14 mouse cellular contexts compared by ENCODE assay signal in the genomic region with DNA sequence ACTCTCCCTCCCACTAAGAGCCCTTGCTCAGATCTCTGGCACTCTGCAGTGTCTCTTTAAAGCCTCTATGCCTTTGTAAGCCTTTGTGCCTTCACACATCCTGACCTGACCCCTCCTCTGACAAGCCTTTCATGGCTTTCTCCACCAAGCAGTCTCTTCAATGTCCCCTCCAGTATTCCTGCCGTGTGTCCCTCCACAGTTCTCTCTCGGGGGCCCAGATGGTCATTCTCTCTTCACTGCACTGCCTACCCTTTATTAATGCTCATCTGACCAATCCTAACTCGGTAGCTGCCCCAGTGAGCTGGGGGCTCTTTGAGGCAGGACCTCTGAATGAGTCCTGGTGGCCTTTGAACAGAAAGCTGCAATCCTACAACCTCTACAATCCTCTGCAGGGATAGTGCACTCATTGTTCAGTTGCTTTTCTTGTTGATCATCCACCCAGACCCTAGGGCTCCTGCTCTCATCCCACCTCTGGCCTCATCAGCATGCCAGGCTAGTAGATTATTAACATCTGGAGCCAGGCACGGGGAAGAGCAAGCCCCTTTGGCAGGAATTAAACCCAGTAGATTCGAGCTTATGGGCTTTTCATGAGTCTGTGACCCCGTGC.
A peak's percentile ranks its signal among the peaks of the same experiment; 100 is the strongest.
DNase-seq lines count a peak whose midpoint lies in the region; ATAC-seq lines count a peak whose summit lies in the region.
"Had no signal": no experiment of that assay in that cellular context is flagged by ENCODE, and none has a peak within 500 bp of the region (broad histone marks: within the 10 kb centered on the region; RNA-seq: fewer than 3 reads in every experiment).

No protein-coding gene starts in this region.

- no peak overlapping the region for H3K9ac ChIP-seq in neural tube, embryonic 11.5 days (ENCODE audit: low read length)
- H3K9ac ChIP-seq in neural tube, embryonic 15.5 days (replicated peaks) = no peak overlapping the region
- no peak overlapping the region for H3K9ac ChIP-seq in kidney, embryonic 15.5 days
- H3K9ac ChIP-seq: embryonic facial prominence, embryonic 15.5 days had no signal

- DNase-seq in heart, embryonic 10.5 days (ENCODE audit: low spot score) = no peak
- DNase-seq in heart, adult 18-20 months = no peak
- DNase-seq in neural tube, embryonic 11.5 days (ENCODE audit: low spot score) = no peak
- DNase-seq in naive thymus-derived CD4-positive, alpha-beta T cell, adult 2 months (ENCODE audit: low read depth) = peak; percentile 23
- no peak for DNase-seq in urinary bladder, postnatal 4 days (ENCODE audit: low spot score in 2 of 2)
- DNase-seq: B cell, adult 2 months; gastrocnemius, postnatal 10 days; lung, postnatal 14 days had no signal

- H3K4me3 ChIP-seq in heart, embryonic 10.5 days = no peak overlapping the region
- H3K4me3 ChIP-seq in neural tube, embryonic 11.5 days (ENCODE audit: low read depth, low read length) = no peak overlapping the region
- no peak overlapping the region for H3K4me3 ChIP-seq in neural tube, embryonic 15.5 days (replicated peaks)
- H3K4me3 ChIP-seq in kidney, embryonic 15.5 days (replicated peaks) = no peak overlapping the region
- H3K4me3 ChIP-seq: embryonic facial prominence, embryonic 15.5 days; myocyte had no signal

- peaks cover 87% of the 10 kb centered on the region for H3K4me1 ChIP-seq in heart, embryonic 10.5 days
- peaks cover 37% of the 10 kb centered on the region for H3K4me1 ChIP-seq in neural tube, embryonic 11.5 days (ENCODE audit: control insufficient read depth, insufficient read depth, low read length)
- H3K4me1 ChIP-seq in neural tube, embryonic 15.5 days = peaks cover 53% of the 10 kb centered on the region
- peaks cover 90% of the 10 kb centered on the region for H3K4me1 ChIP-seq in kidney, embryonic 15.5 days

- no peak overlapping the region for H3K4me2 ChIP-seq in neural tube, embryonic 11.5 days (ENCODE audit: low read depth)
- no peak overlapping the region for H3K4me2 ChIP-seq in neural tube, embryonic 15.5 days
- H3K4me2 ChIP-seq in kidney, embryonic 15.5 days = peak overlapping the region; percentile 22; the same call in 1 of the 2 replicates
- H3K4me2 ChIP-seq: embryonic facial prominence, embryonic 15.5 days had no signal

- no peaks in the 10 kb centered on the region for H3K36me3 ChIP-seq in heart, embryonic 10.5 days
- no peaks in the 10 kb centered on the region; the same call in 1 of the 2 replicates for H3K36me3 ChIP-seq in neural tube, embryonic 11.5 days (ENCODE audit: control insufficient read depth, insufficient read depth, low read length)
- no peaks in the 10 kb centered on the region for H3K36me3 ChIP-seq in neural tube, embryonic 15.5 days
- no peaks in the 10 kb centered on the region for H3K36me3 ChIP-seq in kidney, embryonic 15.5 days
- H3K36me3 ChIP-seq: embryonic facial prominence, embryonic 15.5 days had no signal

- no peak for ATAC-seq in neural tube, embryonic 11.5 days (ENCODE audit: insufficient read depth, low FRiP score, low TSS enrichment)
- no peak for ATAC-seq in neural tube, embryonic 15.5 days (ENCODE audit: low FRiP score)
- peak; percentile 41 for ATAC-seq in kidney, embryonic 15.5 days (replicated peaks; ENCODE audit: low FRiP score)
- ATAC-seq in megakaryocyte, adult 5-6 weeks (ENCODE audit: poor library complexity, severe bottlenecking) = no peak

- WGBS in heart, embryonic 10.5 days = 48% methylated on average over 6 of the region's 6 CpGs
- WGBS in neural tube, embryonic 11.5 days = 9% methylated on average over 6 of the region's 6 CpGs
- WGBS in neural tube, embryonic 15.5 days = 13% methylated on average over 6 of the region's 6 CpGs
- WGBS in kidney, embryonic 15.5 days = 25% methylated on average over 6 of the region's 6 CpGs

- peak overlapping the region; percentile 84 for H3K27ac ChIP-seq in heart, embryonic 10.5 days
- H3K27ac ChIP-seq in neural tube, embryonic 11.5 days (ENCODE audit: low read depth, low read length) = peak overlapping the region; percentile 71
- H3K27ac ChIP-seq in neural tube, embryonic 15.5 days (replicated peaks) = no peak overlapping the region
- peak overlapping the region; percentile 85 for H3K27ac ChIP-seq in kidney, embryonic 15.5 days
- H3K27ac ChIP-seq: embryonic facial prominence, embryonic 15.5 days; stomach, postnatal 0 days had no signal

- H3K27me3 ChIP-seq in heart, embryonic 10.5 days (ENCODE audit: insufficient read depth, poor library complexity, severe bottlenecking) = no peaks in the 10 kb centered on the region
- no peaks in the 10 kb centered on the region for H3K27me3 ChIP-seq in neural tube, embryonic 11.5 days (ENCODE audit: control insufficient read depth, insufficient read depth, low read length)
- no peaks in the 10 kb centered on the region for H3K27me3 ChIP-seq in neural tube, embryonic 15.5 days (replicated peaks)
- 0 out of 2 replicates have a peak, but pooled peaks cover 7% of the 10 kb centered on the region for H3K27me3 ChIP-seq in kidney, embryonic 15.5 days
- H3K27me3 ChIP-seq: embryonic facial prominence, embryonic 15.5 days had no signal

- no peaks in the 10 kb centered on the region for H3K9me3 ChIP-seq in heart, embryonic 10.5 days
- no peaks in the 10 kb centered on the region for H3K9me3 ChIP-seq in neural tube, embryonic 11.5 days (ENCODE audit: control insufficient read depth, low read length)
- H3K9me3 ChIP-seq in neural tube, embryonic 15.5 days (replicated peaks) = no peaks in the 10 kb centered on the region
- no peaks in the 10 kb centered on the region for H3K9me3 ChIP-seq in kidney, embryonic 15.5 days (replicated peaks)
- H3K9me3 ChIP-seq: embryonic facial prominence, embryonic 15.5 days had no signal
